Mouse (Mus musculus) bone marrow, adult 2 months (tissue): ENCODE data around the gene Tspan8. TPM values are rescaled to one million over a fixed set of nuclear protein-coding genes. Genes with fewer than 3 reads are reported as not detected.

Source experiments
- H3K27ac ChIP-seq: fragments of 200-500 bp; 2 replicates; pipeline ENCODE4 v1.5.1; 2012; ENCODE audit warnings: low read depth, mild to moderate bottlenecking, control low read depth, inconsistent platforms, low read length; ENCODE audit not compliant: control insufficient read depth, poor library complexity, insufficient read depth
- H3K4me1 ChIP-seq: fragments of 200-500 bp; 2 replicates; pipeline ENCODE4 v1.6.1; 2011; ENCODE audit warnings: low read length; ENCODE audit not compliant: control insufficient read depth, insufficient read depth
- H3K4me3 ChIP-seq: fragments of 200-500 bp; replicated peaks from 2 replicates; pipeline ENCODE3; 2011; ENCODE audit warnings: mild to moderate bottlenecking, low read depth, low read length, control low read depth; ENCODE audit not compliant: control insufficient read depth
- CTCF ChIP-seq: fragments of 200-500 bp; IDR thresholded peaks from 2 replicates; pipeline ENCODE4 v1.5.1; 2011; ENCODE audit warnings: low read length, control low read depth; ENCODE audit not compliant: control insufficient read depth, insufficient read depth
- POLR2A ChIP-seq: fragments of 200-500 bp; IDR thresholded peaks from 2 replicates; pipeline ENCODE4 v1.6.1; 2011; ENCODE audit warnings: low read depth, mild to moderate bottlenecking, control low read depth, low read length, borderline replicate concordance; ENCODE audit not compliant: control insufficient read depth
- WGBS: fragments of 180-500 bp; shearing (Covaris S2); methylation state at CpG from one replicate; pipeline ENCODE4 v1.1.7; 2018; 5-methylcytosine and 5-hydroxymethylcytosine counted together
- polyA plus RNA-seq: library from polyadenylated mRNA; stranded (reverse); fragments of >200 nt; gene quantifications from 2 replicates; pipeline ENCODE4 v1.2.4, GENCODE M21; 2011; ENCODE audit warnings: low replicate concordance; ENCODE audit not compliant: missing spikeins, insufficient read depth, insufficient read length

Tspan8 gene
- 59.2 and 63.6 TPM in 2 replicates for polyA plus RNA-seq

- H3K4me1 ChIP-seq, result no peaks in the 10 kb centered on the region
- TF ChIP-seq POLR2A, result no peak
- TF ChIP-seq CTCF, result no peak
- H3K4me3 ChIP-seq, result peak within 1 kb of the TSS; percentile 60
- peak within 1 kb of the TSS; percentile 45; the same call in 1 of the 2 replicates for H3K27ac ChIP-seq
- WGBS, result 25% methylated on average over 6 of the region's 6 CpGs
Observed at GRCm38 (mm10) chr10:115816511-115816910, at the start of gene Tspan8. Gene Tspan8, plus strand, starts transcription at chr10:115816832.

GRCm38 (mm10) chr10:115770032-115770431, 46.6 kb upstream of the Tspan8 start:
- 84% methylated on average over 8 of the region's 8 CpGs for WGBS
- Histone ChIP-seq H3K4me3 (no peak overlapping the region), H3K27ac (no peak overlapping the region), H3K4me1 (no peaks in the 10 kb centered on the region)
- TF ChIP-seq CTCF (no peak), POLR2A (no peak)

GRCm38 (mm10) chr10:115774451-115774850, 42.2 kb upstream of the Tspan8 start:
- Histone ChIP-seq H3K27ac (no peak overlapping the region), H3K4me1 (no peaks in the 10 kb centered on the region), H3K4me3 (no peak overlapping the region)
- WGBS, result 69% methylated on average over 4 of the region's 4 CpGs
- TF ChIP-seq POLR2A, result no peak
- no peak for TF ChIP-seq CTCF

- Histone ChIP-seq H3K4me3 (no peak overlapping the region), H3K4me1 (no peaks in the 10 kb centered on the region), H3K27ac (no peak overlapping the region)
- TF ChIP-seq POLR2A (no peak), CTCF (no peak)
- 68% methylated on average over 17 of the region's 17 CpGs for WGBS
Observed at GRCm38 (mm10) chr10:115775945-115776905, 40.4 kb upstream of the Tspan8 start.

GRCm38 (mm10) chr10:115777366-115777765, 39.3 kb upstream of the Tspan8 start:
- Histone ChIP-seq H3K4me3 (no peak overlapping the region), H3K4me1 (no peaks in the 10 kb centered on the region), H3K27ac (no peak overlapping the region)
- no peak for TF ChIP-seq CTCF
- no peak for TF ChIP-seq POLR2A
- WGBS, result 55% methylated on average over 5 of the region's 5 CpGs

GRCm38 (mm10) chr10:115778624-115779023, 38.0 kb upstream of the Tspan8 start:
- TF ChIP-seq CTCF, result peak; percentile 35; the same call in 1 of the 2 replicates
- TF ChIP-seq POLR2A, result no peak
- H3K4me3 ChIP-seq, result no peak overlapping the region
- no peak overlapping the region for H3K27ac ChIP-seq
- WGBS, result 49% methylated on average over 5 of the region's 5 CpGs
- H3K4me1 ChIP-seq, result no peaks in the 10 kb centered on the region

- H3K4me3 ChIP-seq, result no peak overlapping the region
- TF ChIP-seq POLR2A (no peak), CTCF (no peak)
- H3K4me1 ChIP-seq, result no peaks in the 10 kb centered on the region
- 77% methylated on average over 11 of the region's 11 CpGs for whole genome bisulfite sequencing
- H3K27ac ChIP-seq, result no peak overlapping the region
Observed at GRCm38 (mm10) chr10:115780239-115781016, 36.2 kb upstream of the Tspan8 start.

- TF ChIP-seq POLR2A, result no peak
- TF ChIP-seq CTCF, result no peak
- Histone ChIP-seq H3K27ac (no peak overlapping the region), H3K4me3 (no peak overlapping the region), H3K4me1 (no peaks in the 10 kb centered on the region)
- 63% methylated on average over 2 of the region's 2 CpGs for WGBS
Observed at GRCm38 (mm10) chr10:115783232-115783631, 33.4 kb upstream of the Tspan8 start.
